Mouse (Mus musculus) spleen, adult 2 months (tissue): Measurements from ENCODE around the gene Tarm1.

Experiments
- CTCF ChIP-seq: fragments of 200-500 bp; IDR thresholded peaks from 2 replicates; pipeline ENCODE4 v1.5.1; 2011; ENCODE audit warnings: mild to moderate bottlenecking, inconsistent platforms; ENCODE audit not compliant: insufficient read depth, insufficient read length, insufficient replicate concordance; ENCODE audit errors: extremely low read depth
- POLR2A ChIP-seq: fragments of 200-500 bp; IDR thresholded peaks from 2 replicates; pipeline ENCODE4 v1.6.1; 2011; ENCODE audit warnings: low read depth, low read length, inconsistent platforms

GRCm38 (mm10) chr7:3440526-3440925 lies 61.9 kb downstream of the Tarm1 start:
- TF ChIP-seq CTCF (no peak), POLR2A (no peak)
